ENCODE assay signal across 1 mouse cellular context in the genomic region with DNA sequence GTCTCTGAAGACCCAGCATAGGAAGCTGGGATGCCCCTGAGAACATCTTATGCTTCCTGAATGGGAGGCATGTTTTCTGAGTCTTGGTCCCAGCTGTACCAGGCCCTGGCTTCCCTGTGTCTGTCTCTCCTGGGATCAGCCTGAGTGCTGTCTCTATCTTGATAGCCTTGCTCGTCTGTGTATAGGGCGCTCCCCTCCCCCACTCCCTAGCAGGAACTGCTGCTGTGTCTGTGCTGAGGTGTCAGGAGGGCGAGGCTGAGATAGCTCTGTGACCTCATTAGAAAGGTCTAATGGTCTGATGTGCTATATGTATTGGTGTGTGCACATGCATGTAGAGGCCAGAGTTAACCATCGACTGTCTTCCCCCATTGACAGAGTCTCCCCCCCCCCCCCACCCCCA.
TF ChIP-seq lines count a peak whose summit lies in the region.

No protein-coding gene starts in this region.

TF ChIP-seq in MEL, 35 proteins besides CTCF, POLR2A, EP300 and RAD21 (continued from another document):
- TF ChIP-seq MXI1 (IDR thresholded peaks at IDR 0.05; ENCODE audit: low read depth, low read length) (no peak), NRF1 (IDR thresholded peaks at IDR 0.05; ENCODE audit: insufficient read depth, low read depth, low read length, poor library complexity, severe bottlenecking) (no peak)
